Mouse (Mus musculus): ENCODE data around the gene Nbas.
A peak's percentile ranks its signal among the peaks of the same experiment; 100 is the strongest.

Nbas gene

GRCm38 (mm10) chr12:13532731-13533365 lies 263.9 kb downstream of the Nbas start:
- ATAC-seq (ENCODE audit: low TSS enrichment) = no peak

GRCm38 (mm10) chr12:13539171-13539570 lies 270.2 kb downstream of the Nbas start:
- ATAC-seq (ENCODE audit: low TSS enrichment) = peak; percentile 41; the same call in 1 of the 2 replicates

GRCm38 (mm10) chr12:13543806-13544205 lies 274.9 kb downstream of the Nbas start:
- ATAC-seq (ENCODE audit: low TSS enrichment) = no peak

GRCm38 (mm10) chr12:13563646-13564289 lies 294.8 kb downstream of the Nbas start:
- no peak for ATAC-seq (ENCODE audit: low TSS enrichment)

DNA sequence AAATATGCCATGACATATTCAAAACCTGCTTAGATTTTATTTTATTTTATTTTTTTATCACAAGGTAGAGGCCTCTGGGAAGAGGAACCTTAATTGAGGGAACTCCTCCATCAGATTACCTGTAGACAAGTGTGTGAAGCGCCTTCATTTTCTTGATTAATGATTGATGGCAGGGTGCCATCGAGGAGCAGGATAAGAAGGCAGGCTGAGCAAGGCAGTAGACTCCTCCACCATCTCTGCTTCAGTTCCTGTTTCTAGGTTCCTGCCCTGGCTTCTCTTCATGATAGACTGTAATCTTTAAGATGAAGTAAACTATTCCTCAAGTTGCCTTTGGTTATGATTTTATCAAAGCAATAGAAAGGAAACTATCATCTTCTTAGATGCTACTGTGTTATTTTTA lies 295.4 kb downstream of the Nbas start:
- no peak for ATAC-seq (ENCODE audit: low TSS enrichment)

- no peak for ATAC-seq (ENCODE audit: low TSS enrichment)
Observed at GRCm38 (mm10) chr12:13566421-13566820, 297.5 kb downstream of the Nbas start.

GRCm38 (mm10) chr12:13575158-13575557 lies 306.2 kb downstream of the Nbas start:
- no peak for ATAC-seq (ENCODE audit: low TSS enrichment)

DNA sequence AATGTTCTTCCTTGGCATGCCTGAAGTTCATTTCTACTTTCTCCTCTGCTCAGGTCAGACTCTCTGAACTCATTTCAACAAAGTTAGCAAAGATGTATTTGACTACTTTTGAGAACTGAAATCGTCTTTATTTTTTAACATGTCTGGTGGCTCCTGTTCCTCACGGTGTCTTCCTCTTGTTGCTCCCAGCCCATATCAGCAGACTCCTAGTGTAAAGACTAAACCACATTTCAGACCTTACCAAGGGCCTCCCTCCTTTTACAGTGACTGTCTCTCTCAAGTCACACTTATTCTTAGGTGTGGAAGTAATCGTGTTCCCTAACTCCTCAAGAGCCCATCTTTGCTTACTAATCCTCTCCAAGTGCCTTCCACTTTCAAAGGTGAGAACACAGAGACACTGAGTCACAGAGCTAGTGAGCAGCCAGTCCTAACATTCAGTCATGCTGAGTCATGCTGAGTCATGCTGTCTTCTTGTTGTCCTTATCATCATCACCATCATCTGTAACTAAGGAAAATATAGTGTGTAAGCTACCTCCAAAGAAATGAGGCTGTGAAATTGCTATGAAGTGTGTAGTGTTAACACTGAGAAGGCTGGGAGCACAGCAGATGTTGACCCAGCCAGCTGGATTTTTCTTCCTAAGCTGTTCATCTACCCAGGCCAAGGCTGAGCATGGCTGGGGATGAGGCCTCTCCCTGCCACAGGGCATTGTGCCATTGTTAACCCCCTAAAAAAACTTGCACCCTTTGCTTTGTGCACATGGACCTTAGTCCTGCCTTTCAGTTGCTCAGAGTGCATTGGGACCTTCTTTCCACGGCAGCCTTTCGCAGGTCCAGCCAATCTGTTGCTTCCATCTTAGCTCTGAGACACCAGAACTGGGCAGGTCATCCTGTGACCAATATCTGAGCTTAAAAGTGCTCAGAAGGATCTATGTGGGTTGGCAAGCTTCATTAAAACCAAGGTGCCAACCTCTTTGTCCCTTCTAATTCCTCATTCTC lies 307.0 kb downstream of the Nbas start:
- ATAC-seq (ENCODE audit: low TSS enrichment) = peak; percentile 79

DNA sequence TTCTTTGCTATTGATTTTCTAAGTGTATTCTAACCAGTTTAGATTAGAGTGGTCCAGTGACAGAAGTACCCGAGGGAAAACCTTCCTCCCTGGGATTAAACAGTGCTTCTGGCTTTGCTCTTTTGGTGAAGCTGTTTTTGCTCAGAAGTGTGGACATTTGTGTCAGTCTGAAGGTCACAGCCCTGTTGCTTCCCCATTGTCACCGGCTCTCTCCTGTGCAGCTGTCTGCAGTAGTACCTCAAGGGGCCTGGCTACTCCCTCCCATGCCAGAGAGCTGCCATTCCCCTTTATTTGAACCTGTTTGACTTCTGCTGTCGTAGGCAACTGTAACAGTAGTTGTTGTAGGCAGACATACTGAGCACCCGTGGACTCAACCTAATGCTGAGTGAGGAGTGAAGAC lies 307.8 kb downstream of the Nbas start:
- no peak for ATAC-seq (ENCODE audit: low TSS enrichment)

- ATAC-seq (ENCODE audit: low TSS enrichment) = no peak
Observed at GRCm38 (mm10) chr12:13580796-13581195, 311.9 kb downstream of the Nbas start.

DNA sequence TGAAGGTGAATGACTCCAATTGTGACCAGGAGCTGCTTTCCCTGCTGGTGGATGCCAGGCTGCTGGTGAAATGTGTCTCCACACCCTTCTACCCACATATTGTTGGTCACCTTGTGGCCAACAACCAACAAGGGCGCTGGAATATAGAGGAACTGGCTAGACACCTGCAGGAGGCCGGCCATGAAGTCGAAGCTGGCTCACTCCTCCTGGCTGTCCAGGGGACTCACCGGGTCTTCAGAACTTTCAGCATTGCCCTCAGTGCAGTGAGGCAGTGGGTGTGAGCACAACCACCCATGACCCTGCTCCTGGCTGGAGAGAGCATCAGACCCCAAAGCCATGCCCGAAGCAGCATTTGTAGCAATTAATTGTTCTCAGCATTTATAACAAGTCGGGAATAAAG lies 314.5 kb downstream of the Nbas start:
- ATAC-seq (ENCODE audit: low TSS enrichment) = no peak

DNA sequence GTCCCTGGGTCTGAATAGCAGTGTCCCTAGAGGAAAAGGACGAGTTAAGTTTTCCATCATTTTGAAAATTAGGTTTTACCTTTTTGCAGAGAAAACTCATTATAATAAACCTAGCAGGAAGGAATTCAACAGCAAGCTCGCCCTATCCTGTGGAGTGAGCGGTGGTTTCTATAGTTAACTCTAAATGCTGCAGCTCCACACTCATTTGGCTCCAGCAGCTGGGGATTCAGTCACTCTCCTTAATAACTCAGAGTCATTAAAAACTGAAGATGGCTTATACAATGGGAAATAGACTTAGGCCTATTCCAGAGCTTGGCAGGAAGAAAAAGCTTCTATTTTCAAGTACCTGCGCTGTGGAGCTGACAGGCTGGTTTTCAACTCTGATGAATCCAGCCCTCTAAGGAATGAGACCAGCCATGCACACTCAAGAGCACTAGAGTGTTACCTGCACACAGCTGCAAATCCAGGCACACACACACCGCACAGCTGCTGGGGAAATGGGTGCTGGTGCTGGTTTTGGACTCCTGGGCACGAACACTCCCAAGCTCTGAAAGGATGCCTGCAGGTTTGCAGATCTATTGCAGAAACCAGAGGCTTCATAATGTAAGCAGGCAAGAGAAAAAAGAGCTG lies 316.7 kb downstream of the Nbas start:
- peak; percentile 62 for ATAC-seq (ENCODE audit: low TSS enrichment)

GRCm38 (mm10) chr12:13587675-13588074 lies 318.7 kb downstream of the Nbas start:
- ATAC-seq (ENCODE audit: low TSS enrichment) = no peak

- ATAC-seq (ENCODE audit: low TSS enrichment) = no peak
Observed at GRCm38 (mm10) chr12:13589021-13589420, 320.1 kb downstream of the Nbas start.

- peak; percentile 45 for ATAC-seq (ENCODE audit: low TSS enrichment)
Observed at GRCm38 (mm10) chr12:13594746-13595469, 326.0 kb downstream of the Nbas start.

DNA sequence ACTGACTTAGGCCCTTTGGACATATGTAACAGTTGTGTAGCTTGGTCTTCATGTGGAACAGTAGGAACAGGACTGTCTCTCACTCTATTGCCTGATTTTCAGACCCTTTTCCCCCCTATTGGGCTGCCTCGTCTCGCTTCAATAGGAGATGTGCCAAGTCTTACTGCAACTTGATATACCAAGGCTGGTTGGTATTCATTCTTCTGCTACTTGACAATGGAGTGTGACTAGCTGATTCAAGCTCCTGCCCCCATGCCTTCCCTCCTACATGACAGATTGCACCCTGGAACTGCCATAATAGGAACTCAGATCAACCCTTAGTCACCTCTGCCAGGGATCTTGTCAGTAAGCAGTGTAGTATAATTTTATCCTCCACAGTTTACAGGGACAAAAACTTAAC lies 328.1 kb downstream of the Nbas start:
- no peak for ATAC-seq (ENCODE audit: low TSS enrichment)

GRCm38 (mm10) chr12:13598545-13598944 lies 329.6 kb downstream of the Nbas start:
- ATAC-seq (ENCODE audit: low TSS enrichment) = peak; percentile 94

DNA sequence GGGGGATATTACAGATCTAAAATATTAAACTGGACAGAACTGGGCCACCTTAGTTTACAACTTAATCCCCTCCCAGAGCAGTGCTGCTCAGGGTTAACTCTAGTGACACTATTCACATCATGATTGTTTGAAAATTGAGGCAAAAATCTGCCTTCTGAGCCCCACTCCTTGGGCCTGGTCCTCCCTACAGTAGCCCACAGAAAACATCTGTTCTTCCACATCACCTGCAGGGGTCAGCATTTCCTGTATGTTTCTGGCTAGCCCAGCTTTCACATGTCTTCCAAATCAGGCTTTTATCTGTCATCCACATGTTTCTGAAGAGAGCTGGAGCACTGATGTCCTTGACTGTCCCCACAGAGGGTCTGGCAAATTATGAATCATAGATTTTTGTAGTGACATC lies 333.5 kb downstream of the Nbas start:
- no peak for ATAC-seq (ENCODE audit: low TSS enrichment)

DNA sequence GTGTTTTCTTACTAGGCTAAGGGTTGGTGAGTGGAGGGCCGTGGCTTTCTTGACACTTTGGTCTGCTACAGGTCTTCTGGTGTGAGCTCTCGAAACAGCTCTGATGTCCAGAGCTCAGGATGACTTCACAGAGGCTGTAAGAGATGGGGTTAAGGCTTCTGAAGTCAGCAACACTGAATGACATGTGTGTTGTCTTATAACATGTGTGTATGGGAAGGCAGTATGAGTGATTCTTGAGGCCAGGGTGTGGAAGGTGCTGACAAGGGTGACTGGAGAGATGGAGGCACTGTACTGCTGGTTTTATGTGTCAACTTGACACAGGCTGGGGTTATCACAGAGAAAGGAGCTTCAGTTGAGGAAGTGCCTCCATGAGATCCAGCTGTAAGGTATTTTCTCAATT lies 338.1 kb downstream of the Nbas start:
- ATAC-seq (ENCODE audit: low TSS enrichment) = no peak

GRCm38 (mm10) chr12:13609027-13609426 lies 340.1 kb downstream of the Nbas start:
- ATAC-seq (ENCODE audit: low TSS enrichment) = peak; percentile 62

DNA sequence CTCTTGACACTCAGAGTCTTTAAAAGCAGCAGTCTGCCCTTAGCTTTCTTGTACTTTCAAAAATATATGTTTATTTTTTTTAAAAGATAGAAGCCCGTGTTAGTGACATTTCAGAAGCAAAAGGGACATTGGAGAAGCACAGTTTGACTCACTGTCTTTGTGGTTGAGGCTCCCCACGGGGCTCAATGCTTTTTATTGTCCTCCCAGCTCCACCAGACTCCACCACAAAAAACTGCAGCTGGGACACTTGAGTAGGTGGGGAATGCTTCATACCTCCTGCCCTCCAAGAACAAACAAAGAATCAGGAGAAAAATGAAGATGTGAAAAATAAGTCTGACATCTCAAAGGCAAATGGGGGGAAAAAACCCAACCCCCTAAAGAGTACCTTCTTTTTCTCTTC lies 344.1 kb downstream of the Nbas start:
- no peak for ATAC-seq (ENCODE audit: low TSS enrichment)

Measured in frontal cortex, adult (tissue).